Mouse (Mus musculus) lung, postnatal 0 days (tissue): ENCODE data around the gene Strc. TPM values are rescaled to one million over a fixed set of nuclear protein-coding genes. Genes with fewer than 3 reads are reported as not detected.

Source experiments
- ATAC-seq: fragments of 200-750 bp; cut with Nextera tagmentation; 2 replicates; pipeline ENCODE4 v1.8.0; 2017; ENCODE audit warnings: moderate library complexity
- DNase-seq: peaks from one replicate; pipeline ENCODE4 v3.0.0-alpha.2; 2016; ENCODE audit warnings: low spot score
- H3K27ac ChIP-seq: fragments of 300-500 bp; sonication (generic); 2 replicates; pipeline ENCODE4 v1.5.1; 2014; ENCODE audit warnings: antibody characterized with exemption, mild to moderate bottlenecking, low read length, mixed read lengths
- H3K27me3 ChIP-seq: fragments of 300-500 bp; sonication (generic); replicated peaks from 2 replicates; pipeline ENCODE4 v1.6.1; 2014; ENCODE audit warnings: low read length, mixed read lengths; ENCODE audit not compliant: insufficient read depth
- H3K36me3 ChIP-seq: fragments of 300-500 bp; sonication (generic); 2 replicates; pipeline ENCODE4 v1.6.1; 2014; ENCODE audit warnings: low read length, mixed read lengths; ENCODE audit not compliant: insufficient read depth
- H3K4me1 ChIP-seq: fragments of 300-500 bp; sonication (generic); 2 replicates; pipeline ENCODE4 v1.6.1; 2014; ENCODE audit warnings: antibody characterized with exemption, low read depth, low read length, mixed read lengths; ENCODE audit not compliant: insufficient read depth
- H3K4me2 ChIP-seq: fragments of 300-500 bp; sonication (generic); replicated peaks from 2 replicates; pipeline ENCODE4 v1.6.1; 2014; ENCODE audit warnings: low read depth, mild to moderate bottlenecking, low read length, moderate library complexity, mixed read lengths
- H3K4me3 ChIP-seq: fragments of 300-500 bp; sonication (generic); 2 replicates; pipeline ENCODE4 v1.5.1; 2014; ENCODE audit warnings: low read depth, low read length
- H3K9ac ChIP-seq: fragments of 300-500 bp; sonication (generic); replicated peaks from 2 replicates; pipeline ENCODE4 v1.6.1; 2014; ENCODE audit warnings: low read depth, mild to moderate bottlenecking
- H3K9me3 ChIP-seq: fragments of 300-500 bp; sonication (generic); 2 replicates; pipeline ENCODE4 v1.6.1; 2016; ENCODE audit warnings: low read length, mixed read lengths
- CTCF ChIP-seq: IDR thresholded peaks from 2 replicates; pipeline ENCODE4 v1.5.1; 2016; ENCODE audit warnings: antibody characterized with exemption, mild to moderate bottlenecking
- EP300 ChIP-seq: IDR thresholded peaks from 2 replicates; pipeline ENCODE4 v1.6.1; 2016; ENCODE audit warnings: antibody characterized with exemption, mild to moderate bottlenecking, control low read depth
- WGBS: fragments of 180-500 bp; shearing (Covaris S2); extraction: QIAGEN DNeasy Blood & Tissue Kit; methylation state at CpG from one replicate; pipeline ENCODE4 v1.1.7; 2014; 5-methylcytosine and 5-hydroxymethylcytosine counted together
- polyA plus RNA-seq: library from polyadenylated mRNA; unstranded; fragments of >200 nt; fragmentation: Nextera tagmentation; extraction: Ambion mirVana; gene quantifications from 2 replicates; pipeline ENCODE4 v1.2.1, GENCODE M21; 2015

The Strc gene
- polyA plus RNA-seq, 1 experiment from 2014 or later = not detected

DNA sequence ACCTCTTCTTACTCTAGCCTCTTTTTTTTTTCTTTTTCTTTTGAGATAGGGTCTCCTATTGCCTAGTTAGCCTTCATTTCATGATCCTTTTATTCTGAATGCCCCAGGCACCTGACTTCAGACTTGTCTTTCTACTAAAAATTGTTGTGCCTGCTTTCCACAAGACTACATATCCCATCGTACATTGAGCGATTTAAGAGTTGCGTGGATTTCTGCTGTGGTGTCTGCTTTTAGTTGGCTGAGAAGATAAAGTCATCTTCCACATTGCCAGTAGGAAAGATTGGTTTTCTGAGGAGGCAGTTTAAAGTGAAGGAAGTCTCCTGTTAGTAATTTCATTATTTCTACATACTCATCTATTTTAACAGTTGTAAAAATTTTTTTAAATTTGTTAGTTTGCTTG, 28.6 kb upstream of the Strc start:
- Histone ChIP-seq H3K36me3 (no peaks in the 10 kb centered on the region), H3K4me1 (peaks cover 16% of the 10 kb centered on the region; the same call in 1 of the 2 replicates), H3K27ac (no peak overlapping the region), H3K4me3 (no peak overlapping the region), H3K27me3 (no peaks in the 10 kb centered on the region), H3K9ac (no peak overlapping the region), H3K9me3 (no peaks in the 10 kb centered on the region), H3K4me2 (peak overlapping the region; percentile 71; the same call in 1 of the 2 replicates)
- TF ChIP-seq EP300 = no peak
- TF ChIP-seq CTCF = no peak
- ATAC-seq (no peak), DNase-seq (no peak)
- 68% methylated on average over 3 of the region's 3 CpGs for WGBS

DNA sequence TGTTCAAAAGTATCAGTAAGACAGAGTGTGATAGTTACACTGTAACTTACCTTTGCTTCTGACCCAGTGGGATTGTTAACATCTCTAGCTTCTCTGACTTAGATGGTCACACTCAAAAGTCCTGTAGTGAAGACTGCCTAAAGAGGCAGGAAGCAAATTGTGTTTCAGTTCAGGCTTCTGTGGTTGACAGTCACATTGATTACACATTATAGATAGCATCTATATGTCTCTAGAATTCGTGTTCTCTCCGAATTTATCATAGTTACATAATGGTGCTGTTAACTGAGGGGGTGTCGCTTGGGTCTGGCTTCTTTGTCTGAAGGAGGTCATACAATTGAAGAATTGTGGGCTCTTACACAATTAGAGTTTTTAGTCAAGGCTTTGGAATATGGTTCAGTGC, 28.1 kb upstream of the Strc start:
- Histone ChIP-seq H3K4me1 (peaks cover 16% of the 10 kb centered on the region; the same call in 1 of the 2 replicates), H3K9ac (no peak overlapping the region), H3K27me3 (no peaks in the 10 kb centered on the region), H3K9me3 (no peaks in the 10 kb centered on the region), H3K4me2 (peak overlapping the region; percentile 71), H3K4me3 (peak overlapping the region; percentile 93; the same call in 1 of the 2 replicates), H3K27ac (no peak overlapping the region), H3K36me3 (no peaks in the 10 kb centered on the region)
- WGBS = 27% methylated on average over 3 of the region's 3 CpGs
- DNase-seq = no peak
- no peak for ATAC-seq
- TF ChIP-seq CTCF = no peak

DNA sequence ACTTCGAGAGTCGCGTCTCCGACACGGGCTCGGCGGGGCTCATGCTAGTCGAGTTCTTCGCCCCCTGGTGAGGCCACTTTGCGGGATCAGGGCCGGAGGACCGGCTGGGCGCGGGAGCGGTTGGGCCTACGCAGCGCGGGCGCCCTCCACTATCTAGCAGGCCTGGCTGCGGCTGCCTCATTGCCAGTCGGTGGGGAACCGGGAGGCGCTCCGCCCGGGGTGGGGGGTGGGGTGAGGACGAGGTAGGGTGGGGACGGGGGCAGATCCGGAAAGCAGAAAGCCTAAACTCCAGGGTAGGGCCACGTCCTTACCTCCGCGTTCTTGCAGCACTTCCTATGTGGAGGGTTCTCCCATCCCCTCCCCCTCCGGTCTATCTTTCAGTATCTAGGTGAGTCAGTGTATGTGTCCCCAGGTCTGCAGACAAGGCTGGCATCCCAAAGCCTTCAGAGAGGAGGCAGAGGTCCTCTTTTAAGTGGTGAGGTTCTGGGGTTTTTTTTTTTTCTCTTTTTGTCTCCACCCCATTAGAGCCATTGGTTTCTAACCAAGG, 27.2 kb upstream of the Strc start:
- 2% methylated on average over 31 of the region's 32 CpGs for WGBS
- Histone ChIP-seq H3K4me1 (peaks cover 12% of the 10 kb centered on the region; the same call in 1 of the 2 replicates), H3K4me3 (peak overlapping the region; percentile 93), H3K9me3 (no peaks in the 10 kb centered on the region), H3K4me2 (peak overlapping the region; percentile 71), H3K27ac (peak overlapping the region; percentile 97), H3K36me3 (no peaks in the 10 kb centered on the region), H3K9ac (peak overlapping the region; percentile 99), H3K27me3 (no peaks in the 10 kb centered on the region)
- peak; percentile 32 for ATAC-seq
- peak; percentile 66 for DNase-seq
- TF ChIP-seq CTCF (no peak), EP300 (no peak)

DNA sequence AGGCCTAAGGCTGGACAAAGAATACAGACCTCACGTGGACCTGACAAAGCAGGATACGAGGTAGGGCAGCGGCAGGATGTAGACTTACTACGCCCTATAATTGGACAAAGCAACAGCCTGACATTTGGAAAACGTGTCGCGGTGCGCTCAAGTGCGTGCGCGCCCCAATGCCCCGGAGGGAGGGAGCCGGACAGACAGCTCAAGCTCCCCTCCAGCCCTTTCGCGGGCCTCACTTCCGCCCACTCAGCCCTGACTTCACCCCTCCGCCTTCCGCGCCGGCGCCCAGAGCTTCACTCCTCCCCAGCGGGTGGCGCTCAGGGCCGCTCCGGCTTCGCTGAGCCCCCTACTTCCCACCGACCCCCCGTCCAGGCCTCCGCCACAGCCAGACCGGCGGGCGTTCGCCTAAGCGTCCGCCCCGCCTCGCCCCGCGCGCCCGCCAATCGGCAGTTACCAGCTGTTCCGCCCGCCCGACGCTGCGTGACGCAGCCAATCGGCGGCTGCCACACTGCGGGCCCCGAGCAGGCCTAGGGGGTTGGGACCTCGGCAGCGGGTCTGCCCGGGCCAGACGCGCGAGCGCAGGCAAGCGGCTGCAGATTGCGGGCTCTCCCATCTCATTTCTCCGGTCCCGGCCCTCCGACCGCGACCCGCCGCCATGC, 26.5 kb upstream of the Strc start, which contains the start of the genes Pdia3 and Catsper2:
Gene Pdia3 (plus strand): TSS at position 389 of the 656 bp plus-strand sequence.
Gene Catsper2 (minus strand): TSS at position 406 of the 656 bp plus-strand sequence.
- DNase-seq = peak; percentile 99
- Histone ChIP-seq H3K4me2 (peak within 1 kb of the TSS; percentile 71), H3K9ac (peak within 1 kb of the TSS; percentile 99), H3K9me3 (no peaks in the 10 kb centered on the region), H3K4me3 (peak within 1 kb of the TSS; percentile 93), H3K4me1 (peaks cover 12% of the 10 kb centered on the region; the same call in 1 of the 2 replicates), H3K36me3 (no peaks in the 10 kb centered on the region), H3K27me3 (no peaks in the 10 kb centered on the region), H3K27ac (peak within 1 kb of the TSS; percentile 97)
- TF ChIP-seq CTCF = peak; percentile 60
- no peak for TF ChIP-seq EP300
- ATAC-seq = peak; percentile 99
- 2% methylated on average over 64 of the region's 68 CpGs for WGBS

DNA sequence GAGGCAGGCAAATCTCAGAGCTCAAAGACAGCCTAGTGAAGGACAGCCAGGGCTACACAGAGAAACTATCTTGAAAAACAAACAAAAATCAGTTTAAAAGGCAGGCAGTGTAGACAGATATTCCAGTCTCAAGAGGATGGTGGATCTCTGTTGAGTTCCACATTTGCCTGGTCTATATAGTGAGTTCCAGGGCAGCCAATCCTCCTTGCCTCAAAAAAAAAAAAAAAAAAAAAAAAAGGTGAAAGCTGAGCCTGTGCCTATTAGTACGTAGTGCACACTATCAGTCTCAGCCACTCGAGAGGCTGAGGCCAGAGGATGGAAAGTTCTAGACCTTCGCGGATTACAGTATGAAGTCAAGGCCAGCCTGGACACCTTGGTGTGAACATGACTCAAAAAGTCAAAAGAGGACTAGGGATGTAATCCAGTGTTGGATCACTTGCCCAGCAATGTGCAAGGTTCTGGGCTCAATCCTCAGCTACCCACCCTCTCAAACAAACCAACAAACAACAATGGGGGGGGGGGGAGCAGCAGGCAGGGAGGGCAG, 25.9 kb upstream of the Strc start:
- 4% methylated on average over 4 of the region's 4 CpGs for WGBS
- Histone ChIP-seq H3K9me3 (no peaks in the 10 kb centered on the region), H3K27ac (peak overlapping the region; percentile 97), H3K4me3 (peak overlapping the region; percentile 93), H3K27me3 (no peaks in the 10 kb centered on the region), H3K9ac (peak overlapping the region; percentile 99), H3K4me1 (peaks cover 12% of the 10 kb centered on the region; the same call in 1 of the 2 replicates), H3K4me2 (peak overlapping the region; percentile 71), H3K36me3 (no peaks in the 10 kb centered on the region)
- TF ChIP-seq EP300 (no peak), CTCF (no peak)
- no peak for DNase-seq
- 0 out of 2 replicates have a peak, but pooled peaks have one; percentile 1 for ATAC-seq

DNA sequence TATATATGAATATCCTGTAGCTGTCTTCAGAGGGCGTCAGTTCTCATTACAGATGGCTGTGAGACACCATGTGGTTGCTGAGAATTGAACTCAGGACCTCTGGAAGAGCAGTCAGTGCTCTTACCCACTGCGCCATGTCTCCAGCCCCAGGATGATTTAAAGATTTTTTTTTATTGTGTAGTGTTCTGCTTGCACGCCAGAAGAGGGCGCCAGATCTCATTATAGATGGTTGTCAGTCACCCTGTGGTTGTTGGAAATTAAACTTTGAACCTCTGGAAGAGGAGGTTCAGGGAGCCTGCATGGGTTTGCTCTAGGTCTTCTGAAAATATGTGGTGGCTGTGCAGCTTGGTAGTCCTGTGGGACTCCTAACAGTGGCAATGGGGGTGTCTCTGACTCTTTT, 21.2 kb upstream of the Strc start:
- Histone ChIP-seq H3K4me1 (no peaks in the 10 kb centered on the region), H3K9me3 (no peaks in the 10 kb centered on the region), H3K27me3 (no peaks in the 10 kb centered on the region), H3K9ac (no peak overlapping the region), H3K4me3 (no peak overlapping the region), H3K27ac (no peak overlapping the region), H3K4me2 (no peak overlapping the region), H3K36me3 (no peaks in the 10 kb centered on the region)
- WGBS = 26% methylated on average over 4 of the region's 4 CpGs
- TF ChIP-seq CTCF = peak; percentile 62
- no peak for TF ChIP-seq EP300
- DNase-seq (peak; percentile 43), ATAC-seq (peak; percentile 28; the same call in 1 of the 2 replicates)
